Mouse (Mus musculus): ENCODE results near the gene Ncoa7.
"Not testable (repeated sequence)": the region's sequence is repeated elsewhere in the genome, so short reads cannot be mapped to it uniquely, and the experiment has no call there.

The Ncoa7 gene

GRCm38 (mm10) chr10:30666580-30666979 is 136.5 kb downstream of the Ncoa7 start:
- no peak for DNase-seq (ENCODE audit: low spot score)

DNA sequence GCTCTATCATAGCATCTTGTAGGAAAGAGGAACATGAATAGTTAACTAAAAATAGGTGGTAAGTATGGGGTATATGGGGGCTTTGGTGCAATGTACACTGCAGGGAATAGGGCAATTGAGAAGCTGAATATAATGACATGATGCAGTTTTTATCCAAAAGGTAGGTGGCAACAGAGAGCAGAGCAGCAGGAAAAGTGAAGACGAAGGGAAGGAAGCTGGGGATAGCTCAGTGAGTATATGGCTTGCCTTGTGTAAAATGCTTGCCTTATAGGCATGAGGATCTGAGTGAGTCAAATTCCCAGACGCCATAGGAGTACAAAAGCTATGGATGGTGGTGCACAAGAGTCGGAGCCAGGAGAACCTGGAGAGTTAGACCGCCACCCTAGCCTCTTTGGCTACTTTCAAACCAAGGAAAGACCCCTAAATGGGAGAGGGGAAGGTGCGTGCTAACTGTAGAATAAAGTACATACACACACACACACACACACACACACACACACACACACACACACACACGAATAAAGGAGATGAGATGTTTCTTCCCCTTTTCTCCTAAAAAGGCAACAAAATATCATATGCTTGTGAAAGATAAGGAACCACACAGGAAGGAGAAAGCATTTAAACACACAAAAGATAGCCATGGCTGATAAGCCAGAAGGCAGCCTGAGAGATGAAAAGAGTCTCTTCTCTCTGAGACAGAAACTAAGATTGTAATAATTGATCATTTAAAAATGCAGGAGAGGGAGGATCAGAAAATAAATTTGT is 142.4 kb downstream of the Ncoa7 start:
- DNase-seq (ENCODE audit: low spot score), result no peak

DNA sequence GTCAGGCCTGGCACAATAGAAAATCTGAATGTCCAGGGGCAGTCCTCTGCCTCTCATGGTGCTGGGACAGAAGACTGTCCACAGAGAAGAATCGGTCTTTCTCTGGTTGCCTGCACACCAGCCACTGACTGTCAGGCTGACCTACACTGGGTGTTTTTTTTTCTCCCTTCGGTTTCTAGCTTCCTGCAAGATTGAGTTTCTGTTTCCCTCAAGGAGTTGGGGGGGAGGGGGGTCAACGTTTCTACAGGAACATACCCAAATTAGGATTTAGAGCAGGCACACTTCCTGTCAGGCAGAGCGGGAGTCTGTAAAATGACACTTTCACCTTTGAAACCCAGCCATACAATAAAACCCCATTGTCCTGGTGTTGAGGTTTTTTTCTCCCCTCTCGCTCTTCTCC is 147.5 kb downstream of the Ncoa7 start:
- DNase-seq (ENCODE audit: low spot score), result no peak

DNA sequence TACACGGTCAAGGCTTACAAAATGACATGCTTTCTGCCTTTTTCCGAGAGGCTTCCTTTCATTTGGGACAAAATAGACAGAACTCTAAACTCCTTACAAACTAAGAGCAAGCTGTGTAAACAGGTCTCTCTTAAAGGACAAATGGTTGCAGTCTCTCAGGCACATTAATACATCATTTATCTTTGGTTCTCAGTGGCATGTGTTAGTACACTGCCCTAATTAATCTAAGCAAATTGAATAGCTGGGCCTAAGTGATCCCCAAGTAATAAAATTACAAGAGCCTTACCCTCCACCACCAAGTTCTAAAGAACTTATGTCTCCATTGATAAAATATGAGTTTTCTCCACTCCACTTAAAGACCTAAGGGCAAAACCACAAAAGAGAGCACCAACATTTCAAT is 155.4 kb downstream of the Ncoa7 start:
- no peak for DNase-seq (ENCODE audit: low spot score)

GRCm38 (mm10) chr10:30638216-30638615 is 164.9 kb downstream of the Ncoa7 start:
- DNase-seq (ENCODE audit: low spot score), result no peak

DNA sequence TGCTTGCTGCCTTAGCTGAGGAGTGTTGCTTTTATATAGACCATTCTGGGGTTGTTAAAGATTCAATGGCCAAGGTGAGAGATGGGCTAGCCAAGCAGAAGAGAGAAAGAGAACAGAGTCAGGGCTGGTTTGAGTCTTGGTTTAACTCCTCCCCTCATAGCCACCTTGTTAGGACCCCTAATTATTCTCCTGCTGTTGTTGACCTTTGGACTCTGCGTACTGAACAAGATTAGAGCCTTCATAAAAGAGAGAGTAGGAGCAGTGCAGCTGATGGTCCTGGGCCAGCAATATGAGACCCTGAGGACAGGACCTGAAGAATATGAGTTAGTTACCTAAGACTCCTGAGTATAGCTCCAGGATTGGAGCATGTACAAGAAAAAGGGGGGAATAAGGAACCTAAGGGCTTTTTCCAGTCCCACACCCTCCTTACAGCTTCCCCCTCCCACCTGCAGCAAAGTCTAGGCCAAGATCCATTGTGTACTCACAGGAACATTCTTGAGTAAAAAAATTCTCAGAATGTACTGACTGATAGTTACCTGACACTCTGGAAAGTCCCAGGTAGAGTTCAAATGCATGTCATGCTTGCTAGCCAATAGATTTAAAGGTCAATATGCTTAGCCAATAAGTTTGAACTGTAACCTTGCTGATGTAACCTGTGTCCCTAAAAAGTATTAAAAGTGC is 166.5 kb downstream of the Ncoa7 start:
- DNase-seq (ENCODE audit: low spot score), result not testable (repeated sequence)

GRCm38 (mm10) chr10:30632718-30633117 is 170.4 kb downstream of the Ncoa7 start:
- no peak for DNase-seq (ENCODE audit: low spot score)

DNA sequence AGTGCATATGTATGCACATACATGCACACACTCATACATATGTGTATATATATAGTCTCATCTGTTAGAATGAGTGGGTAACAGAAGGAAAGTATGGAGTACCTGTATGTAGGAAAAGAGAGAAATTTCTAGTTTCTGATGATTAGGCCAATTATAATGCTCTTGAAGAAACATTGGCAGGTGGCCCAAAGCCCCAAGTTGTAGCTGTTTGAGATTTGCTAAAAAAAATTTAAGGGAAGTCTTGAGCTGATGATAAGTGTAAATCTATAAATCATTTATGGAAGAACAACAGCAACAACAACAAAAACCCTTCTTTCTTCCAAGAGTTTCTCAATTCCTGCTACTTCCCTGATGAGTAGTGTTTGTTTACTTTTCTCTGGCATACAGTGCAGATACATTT is 173.1 kb downstream of the Ncoa7 start:
- no peak for DNase-seq (ENCODE audit: low spot score)

GRCm38 (mm10) chr10:30629513-30629912 is 173.6 kb downstream of the Ncoa7 start, which contains the start of gene Hint3:
Gene Hint3 (minus strand): TSS chr10:30629632.
- no peak for DNase-seq (ENCODE audit: low spot score)

DNA sequence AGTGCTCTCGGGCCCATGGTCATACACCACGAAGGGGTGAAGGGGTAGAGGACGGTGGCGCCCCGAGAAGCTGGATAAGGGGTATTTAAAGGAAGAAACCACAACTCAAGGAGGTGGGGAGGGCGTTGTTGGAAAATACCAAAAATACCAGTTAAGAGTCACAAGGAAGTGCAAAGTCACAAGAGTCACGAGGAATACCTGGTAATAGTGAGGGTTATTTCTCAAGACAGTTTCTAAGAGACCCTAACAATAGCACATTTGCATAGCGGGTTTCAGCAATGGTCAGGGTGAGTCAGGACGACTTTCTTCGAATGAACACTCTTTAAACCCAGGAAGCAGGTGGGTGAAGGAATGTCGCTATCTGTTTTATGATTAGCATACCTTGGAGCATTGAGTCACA is 174.7 kb downstream of the Ncoa7 start:
- not testable (repeated sequence) for DNase-seq (ENCODE audit: low spot score)

DNA sequence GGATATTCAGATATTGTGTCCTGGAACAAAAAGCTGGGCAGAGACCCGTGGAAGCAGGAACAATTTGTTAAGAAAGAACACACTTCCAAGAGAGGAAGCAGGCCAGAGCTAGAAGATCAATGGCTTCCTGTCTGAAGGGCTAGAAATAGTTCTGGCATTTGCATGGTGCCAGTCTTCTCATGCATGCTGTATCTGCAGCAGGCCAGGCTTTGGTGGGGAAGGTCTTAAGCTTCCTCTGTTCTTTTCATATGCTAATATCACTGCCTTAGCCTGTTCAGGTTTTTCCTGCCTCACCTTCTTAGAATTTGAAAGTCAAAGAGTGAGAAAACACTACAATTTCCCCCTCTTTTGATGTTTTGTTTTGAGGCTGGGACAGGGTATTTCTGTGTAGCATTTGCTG is 175.6 kb downstream of the Ncoa7 start:
- DNase-seq (ENCODE audit: low spot score), result no peak

DNA sequence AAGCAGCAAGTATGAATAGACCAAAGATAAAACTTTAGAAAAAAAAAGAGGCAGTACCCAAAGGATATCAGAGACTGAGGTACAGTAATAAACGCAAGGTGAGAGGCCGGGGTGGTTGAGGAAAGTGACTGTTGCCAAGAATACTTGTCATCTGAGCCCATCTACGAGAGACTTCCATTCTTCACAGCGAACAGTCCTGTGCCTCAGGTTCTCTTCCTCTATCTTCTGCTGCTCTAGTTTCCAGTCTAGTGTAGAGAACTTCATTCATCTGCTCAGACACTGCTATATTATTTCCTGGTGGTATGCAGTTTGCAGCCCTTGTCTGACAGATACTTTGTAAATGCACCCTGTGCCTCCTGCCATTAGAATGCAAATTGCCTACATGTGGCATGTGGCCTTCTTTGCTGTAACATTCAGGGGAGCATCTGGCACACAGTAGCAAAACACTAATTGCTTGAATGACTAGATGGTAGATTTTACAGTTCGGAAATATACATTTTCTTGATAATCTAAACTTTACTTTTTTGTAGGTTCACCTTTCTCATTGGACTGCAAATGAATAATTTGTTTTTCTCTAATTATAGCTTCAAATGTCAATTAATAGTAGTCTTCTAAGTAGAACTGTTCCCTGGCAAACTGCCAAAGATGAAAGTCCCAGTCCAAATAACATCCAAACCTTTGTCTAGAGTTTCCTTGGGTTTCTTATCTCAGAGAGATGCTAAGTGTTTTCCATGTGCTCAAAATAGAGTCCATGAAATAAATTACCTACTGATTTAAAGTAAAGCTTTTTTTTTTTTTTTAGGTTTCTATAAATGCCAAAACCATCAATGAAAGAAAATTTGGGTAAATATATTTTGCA is 178.7 kb downstream of the Ncoa7 start:
- DNase-seq (ENCODE audit: low spot score), result no peak

GRCm38 (mm10) chr10:30622928-30623327 is 180.2 kb downstream of the Ncoa7 start:
- DNase-seq (ENCODE audit: low spot score), result no peak

GRCm38 (mm10) chr10:30618918-30619210 is 184.3 kb downstream of the Ncoa7 start:
- DNase-seq (ENCODE audit: low spot score), result no peak

GRCm38 (mm10) chr10:30618091-30618917 is 184.8 kb downstream of the Ncoa7 start:
- DNase-seq (ENCODE audit: low spot score), result peak; percentile 98

DNA sequence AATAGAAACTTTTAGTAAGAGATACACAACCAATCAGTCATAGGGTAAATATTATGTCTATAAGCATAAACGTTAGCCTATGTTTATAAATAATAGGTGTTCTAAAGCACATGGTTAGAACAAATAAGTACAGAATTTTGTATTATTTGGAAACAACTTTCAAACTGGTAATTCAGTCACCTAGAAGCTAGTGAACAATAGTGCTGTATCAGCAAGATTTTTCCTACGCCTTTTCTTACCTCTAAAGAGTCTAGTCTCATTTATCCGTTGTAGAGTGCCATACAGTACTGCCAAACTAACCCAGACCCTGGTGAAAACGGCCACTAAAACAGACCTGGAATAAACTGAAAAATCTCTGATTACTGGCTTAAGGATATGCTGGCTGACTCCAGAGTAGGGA is 190.1 kb downstream of the Ncoa7 start:
- no peak for DNase-seq (ENCODE audit: low spot score)

- DNase-seq (ENCODE audit: low spot score), result no peak
Observed at GRCm38 (mm10) chr10:30609614-30610013, 193.5 kb downstream of the Ncoa7 start.

DNA sequence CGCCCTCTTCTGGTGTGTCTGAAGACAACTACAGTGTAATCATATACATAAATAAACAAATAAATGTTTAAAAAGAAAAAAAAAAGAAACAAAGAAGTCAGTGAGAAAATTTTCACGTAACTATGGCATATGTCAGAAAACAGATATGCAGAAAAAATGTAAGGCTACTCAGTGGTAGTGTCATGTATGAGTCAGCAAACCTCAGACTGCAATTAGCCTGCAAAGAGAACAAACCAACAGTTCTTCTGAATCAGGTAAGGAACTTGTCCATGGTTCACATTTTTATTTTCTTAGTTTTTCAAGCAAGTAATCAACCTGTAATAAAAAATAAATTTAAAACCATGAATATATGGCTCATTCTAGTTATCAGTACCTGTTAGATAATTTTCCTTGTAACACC is 195.0 kb downstream of the Ncoa7 start:
- no peak for DNase-seq (ENCODE audit: low spot score)

DNA sequence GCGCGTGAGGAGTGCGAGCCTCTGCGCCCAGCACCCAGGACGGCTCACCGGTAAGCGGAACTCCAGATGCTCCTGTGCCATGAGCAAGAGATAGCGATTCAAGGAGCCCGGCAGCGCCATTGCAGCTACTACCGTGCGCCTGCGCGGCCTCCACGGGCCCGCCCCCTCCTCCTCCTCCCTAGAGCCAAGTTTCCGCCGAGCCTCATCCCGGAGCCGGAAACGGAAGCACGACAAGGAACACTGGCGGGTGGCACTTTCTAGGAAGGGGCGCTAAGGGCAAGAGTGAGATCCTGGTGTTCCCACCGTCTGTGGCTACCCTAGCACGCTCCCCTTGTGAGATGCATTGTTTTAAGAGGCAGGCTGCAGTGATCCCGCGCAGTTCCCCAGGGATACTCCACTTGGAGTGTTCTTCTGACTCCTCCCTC is 202.6 kb downstream of the Ncoa7 start, which contains the start of gene Trmt11:
Gene Trmt11, minus strand, starts transcription at position 208 of the 425 bp plus-strand sequence.
- peak; percentile 89 for DNase-seq (ENCODE audit: low spot score)

GRCm38 (mm10) chr10:30600094-30600534 is 203.0 kb downstream of the Ncoa7 start:
- DNase-seq (ENCODE audit: low spot score), result no peak

DNA sequence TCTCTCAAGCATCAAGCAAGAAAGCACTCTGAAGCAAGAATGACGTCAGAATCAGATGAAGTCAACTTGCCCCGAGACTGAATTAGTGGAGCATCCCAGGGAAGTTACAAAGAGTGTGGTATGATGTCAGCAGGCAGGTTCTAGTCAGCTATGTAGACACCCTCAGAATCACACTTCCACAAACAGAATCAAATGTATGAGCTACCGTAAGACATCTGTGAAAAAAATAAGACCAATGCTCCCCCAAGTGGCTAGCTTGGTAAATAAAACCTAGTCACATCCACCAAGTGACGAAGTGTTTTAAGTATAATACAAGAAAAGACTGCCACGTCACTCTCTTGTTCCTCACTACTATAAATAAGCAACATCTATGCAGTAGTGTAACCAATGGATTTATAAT is 216.1 kb downstream of the Ncoa7 start:
- DNase-seq (ENCODE audit: low spot score), result no peak

DNA sequence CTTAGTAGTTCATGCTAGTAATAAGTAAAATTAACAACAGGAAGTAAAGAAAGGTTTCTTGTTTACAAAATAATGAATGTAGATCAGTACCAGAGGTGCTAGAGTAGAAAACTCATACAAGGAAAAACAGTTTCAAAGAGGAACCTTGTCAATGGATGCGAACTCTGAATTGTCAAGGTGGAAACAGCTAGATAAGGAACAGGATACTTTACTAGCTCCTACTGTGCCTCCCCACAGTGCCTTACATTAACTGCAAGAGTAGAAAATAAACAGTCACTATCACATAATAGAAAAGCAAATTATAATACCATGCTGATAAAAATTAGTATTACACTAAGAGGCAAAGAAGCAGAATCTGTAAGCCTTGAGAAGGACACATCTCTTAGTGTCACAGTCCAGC is 217.4 kb downstream of the Ncoa7 start:
- DNase-seq (ENCODE audit: low spot score), result no peak

All from urinary bladder, postnatal 14 days (tissue).